10 mouse cellular contexts compared by ENCODE assay signal in the genomic region with DNA sequence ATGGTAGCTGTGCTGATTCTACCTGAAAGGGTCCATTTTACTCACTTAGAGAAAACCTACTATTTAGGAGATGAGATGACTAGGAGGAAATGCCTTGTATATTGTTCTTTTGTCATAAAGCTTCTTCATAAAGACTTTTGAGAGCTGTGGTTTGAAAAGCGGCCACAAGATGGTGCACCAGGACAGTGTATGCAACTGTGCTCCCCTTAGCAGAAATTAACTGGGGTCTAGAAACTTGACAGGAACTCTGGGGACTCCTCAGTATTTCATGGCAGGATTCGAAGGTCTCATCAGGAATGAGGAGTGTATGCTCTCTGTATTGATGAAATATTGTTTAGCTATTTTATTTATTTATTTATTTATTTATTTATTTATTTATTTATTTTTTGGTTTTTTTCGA.
A peak's percentile ranks its signal among the peaks of the same experiment; 100 is the strongest.
DNase-seq lines count a peak whose midpoint lies in the region; ATAC-seq and TF ChIP-seq lines count a peak whose summit lies in the region.
"Had no signal": no experiment of that assay in that cellular context is flagged by ENCODE, and none has a peak within 500 bp of the region (broad histone marks: within the 10 kb centered on the region; RNA-seq: fewer than 3 reads in every experiment).

No protein-coding gene starts in this region.

- H3K4me1 ChIP-seq in kidney, postnatal 0 days (replicated peaks; ENCODE audit: insufficient read depth, low read length) = no peaks in the 10 kb centered on the region
- H3K4me1 ChIP-seq in limb, embryonic 14.5 days (ENCODE audit: control insufficient read depth, insufficient read depth, low read length) = no peaks in the 10 kb centered on the region
- H3K4me1 ChIP-seq: embryonic facial prominence, embryonic 13.5 days; stomach, embryonic 15.5 days had no signal

- 36% methylated on average over 3 of the region's 3 CpGs for WGBS in kidney, postnatal 0 days
- WGBS in limb, embryonic 14.5 days = 38% methylated on average over 3 of the region's 3 CpGs

- 0 out of 2 replicates have a peak, but pooled peaks have one; percentile 61 for ATAC-seq in kidney, postnatal 0 days (replicated peaks; ENCODE audit: low FRiP score, low read depth)
- no peak; the same call in 1 of the 2 replicates for ATAC-seq in limb, embryonic 14.5 days (ENCODE audit: low FRiP score, low read depth)

- no peak overlapping the region for H3K9ac ChIP-seq in kidney, postnatal 0 days (ENCODE audit: low read depth, low read length)
- H3K9ac ChIP-seq in limb, embryonic 14.5 days (ENCODE audit: low read depth, low read length, severe bottlenecking) = no peak overlapping the region
- H3K9ac ChIP-seq: embryonic facial prominence, embryonic 13.5 days; stomach, embryonic 15.5 days had no signal

- no peak for TF ChIP-seq POLR2A in limb, embryonic 14.5 days (IDR thresholded peaks at IDR 0.05; ENCODE audit: borderline replicate concordance, extremely low read depth, insufficient read depth, insufficient read length)

- no peak overlapping the region for H3K27ac ChIP-seq in kidney, postnatal 0 days
- no peak overlapping the region for H3K27ac ChIP-seq in limb, embryonic 14.5 days (replicated peaks; ENCODE audit: low read depth, low read length)
- H3K27ac ChIP-seq: embryonic facial prominence, embryonic 13.5 days; stomach, embryonic 15.5 days had no signal

- no peak overlapping the region for H3K4me2 ChIP-seq in kidney, postnatal 0 days (ENCODE audit: low read length)
- no peak overlapping the region for H3K4me2 ChIP-seq in limb, embryonic 14.5 days (replicated peaks; ENCODE audit: low read depth, low read length, severe bottlenecking)
- H3K4me2 ChIP-seq: embryonic facial prominence, embryonic 13.5 days; stomach, embryonic 15.5 days had no signal

- peak; percentile 88 for TF ChIP-seq CTCF in kidney, postnatal 0 days (IDR thresholded peaks at IDR 0.05; ENCODE audit: low read depth)

- peak; percentile 20 for DNase-seq in ovary, postnatal 10 days (ENCODE audit: low spot score)
- no peak for DNase-seq in ovary, adult 18-20 months (ENCODE audit: low spot score)
- peak; percentile 50 for DNase-seq in c-Kit-positive CD71-positive TER-119-negative erythroid progenitor cells, embryonic 14.5 days (ENCODE audit: low read depth)
- peak; percentile 70 for DNase-seq in forelimb bud, embryonic 11.5 days (ENCODE audit: low read depth, low spot score)
- peak; percentile 89 for DNase-seq in kidney, postnatal 0 days (ENCODE audit: low spot score)
- peak; percentile 76 for DNase-seq in limb, embryonic 14.5 days (ENCODE audit: low spot score)
- DNase-seq in natural killer cell, adult 2 months (ENCODE audit: low spot score in 2 of 2) = peak; percentile 34 to 68
- DNase-seq in telencephalon, adult 2 months (ENCODE audit: low read depth, low spot score) = peak; percentile 19

- no peak overlapping the region for H3K4me3 ChIP-seq in kidney, postnatal 0 days (replicated peaks; ENCODE audit: low read depth, low read length)
- H3K4me3 ChIP-seq in limb, embryonic 14.5 days (replicated peaks; ENCODE audit: low read length) = no peak overlapping the region
- H3K4me3 ChIP-seq: embryonic facial prominence, embryonic 13.5 days; stomach, embryonic 15.5 days had no signal

- no peaks in the 10 kb centered on the region for H3K36me3 ChIP-seq in kidney, postnatal 0 days (ENCODE audit: insufficient read depth, low read length)
- H3K36me3 ChIP-seq in limb, embryonic 14.5 days (ENCODE audit: control insufficient read depth, insufficient read depth, low read length) = no peaks in the 10 kb centered on the region
- H3K36me3 ChIP-seq: embryonic facial prominence, embryonic 13.5 days; stomach, embryonic 15.5 days had no signal

- H3K9me3 ChIP-seq in kidney, postnatal 0 days (replicated peaks; ENCODE audit: low read length) = no peaks in the 10 kb centered on the region
- no peaks in the 10 kb centered on the region for H3K9me3 ChIP-seq in limb, embryonic 14.5 days (ENCODE audit: control insufficient read depth, low read length)
- H3K9me3 ChIP-seq: embryonic facial prominence, embryonic 13.5 days; stomach, embryonic 15.5 days had no signal

- H3K27me3 ChIP-seq in kidney, postnatal 0 days (ENCODE audit: insufficient read depth, low read length) = no peaks in the 10 kb centered on the region
- H3K27me3 ChIP-seq in limb, embryonic 14.5 days (ENCODE audit: control insufficient read depth, insufficient read depth, low read length) = no peaks in the 10 kb centered on the region
- H3K27me3 ChIP-seq: embryonic facial prominence, embryonic 13.5 days; stomach, embryonic 15.5 days had no signal
